Mouse (Mus musculus): ENCODE measurements at regions not wholly inside any gene's neighbourhood (a gene's known extent, or its start where the extent isn't known, plus 50 kb on each side); places are given as distances from the start of the nearest gene placed in this dataset.

DNA sequence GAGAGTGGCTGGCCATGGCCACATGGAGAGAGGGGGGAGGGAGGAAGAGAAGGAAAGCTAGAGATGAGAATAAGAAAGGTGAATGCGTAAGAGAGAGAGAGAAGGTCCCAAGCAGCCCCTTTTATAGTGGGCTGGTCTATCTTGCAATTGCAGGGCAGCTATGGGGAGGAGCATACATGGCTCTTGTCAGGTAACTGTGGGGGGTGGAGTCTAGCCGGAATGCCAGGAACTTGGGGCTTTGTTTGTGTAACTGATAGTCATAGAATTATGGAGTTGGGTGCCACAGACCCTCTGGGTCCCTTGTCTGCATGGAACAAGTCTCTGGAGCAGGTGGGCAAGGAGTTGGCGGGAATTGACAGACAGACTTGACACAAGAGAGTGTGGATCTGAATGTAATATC, 2151.8 kb downstream of the 4930444P10Rik start:
- DNase-seq = no peak

GRCm38 (mm10) chr1:13938344-13938743, 2154.8 kb downstream of the 4930444P10Rik start:
- DNase-seq = no peak

DNA sequence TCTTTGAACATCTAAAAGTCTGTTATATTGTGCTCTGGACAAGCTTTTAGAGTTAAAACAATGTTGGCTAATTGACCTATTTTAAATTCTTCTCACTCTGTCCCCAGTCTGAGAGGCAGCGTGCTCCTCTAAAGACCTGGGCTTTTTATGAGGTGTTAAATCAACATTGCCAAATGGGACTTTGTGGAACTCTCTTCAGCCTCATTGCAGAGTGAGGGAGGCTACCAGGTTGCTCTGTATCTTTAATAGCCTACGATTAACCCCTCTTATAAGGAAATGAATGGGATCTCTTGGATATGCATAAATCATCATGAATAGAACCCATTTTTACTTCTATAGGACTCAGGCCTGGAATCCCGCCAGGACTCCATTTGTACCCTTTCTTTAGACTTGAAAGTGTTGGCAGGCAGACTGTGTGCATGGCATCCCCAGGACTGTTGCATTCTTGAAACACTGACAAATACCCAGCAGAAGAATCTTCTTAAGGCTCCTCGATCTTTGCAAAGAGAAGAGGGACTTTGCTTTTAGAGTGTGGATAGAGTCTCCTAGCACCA, 2157.1 kb downstream of the 4930444P10Rik start:
- no peak for DNase-seq

GRCm38 (mm10) chr1:13928679-13929078, 2164.4 kb downstream of the 4930444P10Rik start:
- DNase-seq = no peak

DNA sequence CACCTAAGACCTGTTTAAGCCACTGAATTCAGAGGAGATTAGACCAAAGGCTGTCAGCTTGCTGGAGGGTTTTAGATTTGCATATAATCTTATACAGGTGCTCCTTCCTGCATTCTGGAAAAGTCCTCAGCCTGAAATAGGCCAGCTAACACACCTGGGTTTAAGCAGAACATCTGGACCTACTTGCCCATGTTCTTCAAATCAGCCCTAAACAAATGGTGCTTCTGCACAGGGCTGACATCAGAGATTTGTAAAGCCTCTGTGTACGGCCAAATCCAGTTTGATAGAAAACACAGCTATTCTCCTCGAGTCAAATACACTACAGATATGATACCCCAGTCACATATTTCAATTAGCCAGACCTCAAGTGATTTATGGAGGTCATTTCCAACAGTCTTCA, 2165.2 kb downstream of the 4930444P10Rik start:
- DNase-seq = no peak

DNA sequence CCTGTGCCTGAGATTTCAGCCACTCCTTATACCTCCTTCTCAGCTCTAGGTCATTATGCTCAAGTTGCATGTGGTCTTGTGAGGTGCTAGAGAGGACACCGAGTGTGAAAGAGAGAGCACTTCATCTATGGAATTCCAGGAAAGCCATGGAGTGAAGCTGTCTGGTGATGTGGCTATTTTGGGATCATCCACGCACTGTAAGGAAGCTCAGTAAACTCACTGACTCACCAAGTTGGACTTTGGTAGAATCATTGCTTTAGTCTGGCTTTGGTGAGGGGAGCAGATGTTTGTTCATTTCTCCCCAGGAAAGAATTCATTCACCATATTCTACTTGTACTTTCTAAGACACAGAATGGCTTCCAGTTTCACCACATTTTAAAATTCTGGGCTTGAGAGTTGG, 2167.1 kb downstream of the 4930444P10Rik start:
- no peak for DNase-seq

DNA sequence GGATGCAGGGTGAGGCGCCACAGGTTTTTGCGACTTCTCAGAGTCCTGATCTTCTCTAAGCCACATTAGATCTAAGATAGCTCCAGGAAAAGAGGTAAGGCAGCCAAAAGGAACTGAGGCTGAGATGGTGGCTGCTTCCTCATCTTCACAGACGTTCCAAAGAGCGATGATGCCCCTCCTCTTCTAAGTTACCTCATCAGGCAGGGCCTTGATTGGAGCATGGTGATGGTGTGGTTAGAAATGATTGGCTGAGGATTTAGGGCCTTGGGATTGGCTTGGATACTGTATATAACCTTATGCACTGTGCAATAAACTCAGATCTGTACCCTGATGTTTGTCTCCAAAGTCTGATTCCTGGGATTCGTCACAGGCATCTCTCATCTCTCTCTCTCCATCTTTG, 2177.9 kb downstream of the 4930444P10Rik start:
- no peak for DNase-seq

GRCm38 (mm10) chr1:13879126-13879525, 2214.0 kb downstream of the 4930444P10Rik start:
- DNase-seq = no peak

DNA sequence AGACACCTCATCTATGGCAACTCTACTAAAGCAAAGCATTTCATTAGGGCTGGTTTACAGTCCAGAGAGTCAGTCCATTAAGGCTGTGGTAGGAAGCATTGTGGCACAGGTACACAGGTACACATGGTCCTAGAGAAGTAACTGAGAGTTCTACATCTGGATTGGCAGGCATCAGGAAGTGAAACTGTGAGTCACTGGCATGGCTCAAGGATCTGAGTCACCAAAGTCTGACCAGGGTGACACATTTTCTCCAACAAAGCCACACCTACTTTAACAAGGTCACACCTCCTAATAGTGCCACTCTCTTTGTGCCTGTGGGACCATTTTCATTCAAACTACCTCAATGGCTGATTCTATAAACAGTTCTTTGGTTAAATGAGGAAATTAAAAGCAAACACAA, 2219.2 kb downstream of the 4930444P10Rik start:
- no peak for DNase-seq

GRCm38 (mm10) chr1:13872536-13872935, 2220.6 kb downstream of the 4930444P10Rik start:
- DNase-seq = no peak

- DNase-seq = no peak
These were observed 2222.4 kb downstream of the 4930444P10Rik start for GRCm38 (mm10) chr1:13870631-13871286.

- DNase-seq = no peak
These were observed 2227.4 kb downstream of the 4930444P10Rik start for GRCm38 (mm10) chr1:13865713-13866112.

DNA sequence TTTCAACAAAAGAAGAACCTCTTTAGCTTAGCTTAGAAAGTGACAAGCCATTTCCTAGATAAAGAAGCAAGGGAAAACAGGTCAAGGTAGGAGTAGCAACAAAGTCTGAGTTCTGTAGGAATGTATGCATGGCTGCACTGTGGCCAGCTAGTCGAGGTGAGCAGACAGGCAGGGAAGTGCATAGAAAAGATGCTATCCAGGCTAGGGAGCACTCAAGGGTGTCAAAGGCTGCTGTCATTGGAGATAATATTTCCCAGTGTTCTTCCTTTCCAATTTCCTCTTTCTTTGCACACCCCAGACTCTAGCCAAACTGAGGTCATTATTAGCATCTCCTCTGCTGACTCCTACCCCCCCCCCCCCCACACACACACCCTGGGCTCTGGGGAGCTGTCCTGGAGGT, 2229.4 kb downstream of the 4930444P10Rik start:
- DNase-seq = no peak

- DNase-seq = no peak
These were observed 2232.0 kb downstream of the 4930444P10Rik start for GRCm38 (mm10) chr1:13861070-13861511.

GRCm38 (mm10) chr1:13860469-13860868, 2232.7 kb downstream of the 4930444P10Rik start:
- DNase-seq = no peak

DNA sequence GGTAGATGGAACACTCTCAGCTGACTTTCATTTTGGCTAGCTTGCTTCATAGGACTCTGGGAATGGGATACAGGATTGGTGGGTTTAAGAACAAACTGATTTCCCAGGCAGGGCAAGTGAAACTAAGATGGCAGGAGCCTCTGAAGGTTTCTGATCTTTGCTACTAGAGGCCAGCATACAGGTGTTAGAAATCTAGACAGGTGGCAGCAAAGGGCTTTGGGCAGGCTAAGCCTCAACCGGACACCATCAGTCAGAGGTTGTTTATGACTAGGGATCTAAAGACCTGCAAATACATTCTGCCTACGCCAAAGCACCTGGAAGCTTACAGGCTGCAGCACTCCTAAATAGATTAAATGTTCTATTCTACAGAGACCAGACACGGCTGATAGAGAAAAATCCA, 2233.4 kb downstream of the 4930444P10Rik start:
- no peak for DNase-seq

DNA sequence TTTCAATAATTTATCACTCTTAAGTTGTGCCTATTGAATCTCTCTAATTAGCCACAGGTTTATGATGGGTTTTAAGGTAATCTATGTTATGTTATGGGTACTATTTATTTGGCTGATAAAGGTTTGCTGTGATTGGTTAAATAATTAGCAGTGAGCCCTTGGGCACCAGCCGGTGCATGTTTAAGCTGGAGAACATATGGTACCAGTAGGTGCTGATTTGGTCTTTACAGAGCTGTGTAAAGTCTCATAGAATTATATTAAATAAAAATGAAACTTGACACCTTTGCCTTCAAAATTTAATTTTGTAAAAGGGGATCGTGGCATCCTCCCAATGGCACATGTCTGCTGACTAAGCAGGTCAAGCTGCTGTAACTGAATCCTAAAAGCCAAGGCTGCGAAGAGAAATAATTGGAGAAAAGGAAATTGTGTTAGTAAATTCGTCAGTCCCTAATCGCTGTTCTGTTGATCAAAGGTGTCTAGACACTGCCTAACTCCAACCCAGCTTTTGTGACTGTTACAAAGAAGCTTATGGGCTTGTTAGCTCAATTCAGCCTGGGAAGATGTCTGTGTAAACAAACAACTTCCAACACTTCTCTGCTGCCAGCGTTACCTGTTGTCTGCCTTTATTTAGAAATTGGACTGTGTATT, 2234.6 kb downstream of the 4930444P10Rik start:
- DNase-seq = no peak

- DNase-seq = no peak
These were observed 2236.1 kb downstream of the 4930444P10Rik start for GRCm38 (mm10) chr1:13856998-13857397.

- DNase-seq = no peak
These were observed 2242.0 kb downstream of the 4930444P10Rik start for GRCm38 (mm10) chr1:13851144-13851543.

DNA sequence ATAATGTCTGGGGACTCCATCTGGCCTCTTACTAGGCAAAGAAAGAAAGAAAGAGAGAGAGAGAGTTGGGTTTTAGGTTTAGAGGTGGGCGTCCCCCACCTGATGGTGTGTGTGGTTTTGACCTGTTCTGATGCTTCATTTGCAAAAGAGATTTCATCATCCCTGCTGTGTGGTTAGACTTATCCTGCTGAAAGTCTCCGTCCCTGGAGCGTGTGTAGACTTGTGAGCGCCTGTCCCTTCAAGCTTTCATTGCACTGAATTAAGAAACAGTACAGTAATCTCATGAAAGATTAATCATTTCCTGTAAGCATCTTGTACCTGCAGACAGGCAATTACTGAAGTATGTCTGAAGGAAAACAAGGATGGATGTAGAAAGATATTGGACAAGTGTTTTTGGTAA, 2244.1 kb downstream of the 4930444P10Rik start:
- no peak for DNase-seq

DNA sequence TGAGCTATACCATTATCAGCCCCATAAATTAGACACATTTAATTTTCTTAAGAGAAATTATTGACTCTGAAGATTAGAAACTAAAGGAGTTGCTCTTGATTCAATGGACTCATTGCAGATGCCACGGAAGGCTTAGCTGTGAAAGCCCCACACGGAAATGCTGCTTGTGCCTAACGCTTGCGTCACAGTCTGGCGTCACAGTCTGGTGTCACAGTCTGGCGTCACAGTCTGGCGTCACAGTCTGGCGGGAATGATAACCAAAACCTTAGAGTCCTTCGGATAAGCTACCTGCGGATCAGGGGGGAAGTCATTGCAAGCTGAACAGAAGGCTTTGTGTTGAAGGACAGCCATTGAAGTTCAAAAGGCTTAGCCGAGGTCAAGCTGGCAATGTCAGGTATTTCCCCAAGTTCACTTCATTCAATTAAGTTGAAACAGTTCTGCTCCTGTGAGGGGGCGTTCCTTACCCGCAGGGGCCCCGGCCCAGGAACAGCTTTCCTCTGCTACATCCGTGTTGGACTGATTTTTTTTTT, 2246.7 kb downstream of the 4930444P10Rik start:
- no peak for DNase-seq

GRCm38 (mm10) chr1:13840309-13840622, 2252.9 kb downstream of the 4930444P10Rik start:
- no peak for DNase-seq

DNA sequence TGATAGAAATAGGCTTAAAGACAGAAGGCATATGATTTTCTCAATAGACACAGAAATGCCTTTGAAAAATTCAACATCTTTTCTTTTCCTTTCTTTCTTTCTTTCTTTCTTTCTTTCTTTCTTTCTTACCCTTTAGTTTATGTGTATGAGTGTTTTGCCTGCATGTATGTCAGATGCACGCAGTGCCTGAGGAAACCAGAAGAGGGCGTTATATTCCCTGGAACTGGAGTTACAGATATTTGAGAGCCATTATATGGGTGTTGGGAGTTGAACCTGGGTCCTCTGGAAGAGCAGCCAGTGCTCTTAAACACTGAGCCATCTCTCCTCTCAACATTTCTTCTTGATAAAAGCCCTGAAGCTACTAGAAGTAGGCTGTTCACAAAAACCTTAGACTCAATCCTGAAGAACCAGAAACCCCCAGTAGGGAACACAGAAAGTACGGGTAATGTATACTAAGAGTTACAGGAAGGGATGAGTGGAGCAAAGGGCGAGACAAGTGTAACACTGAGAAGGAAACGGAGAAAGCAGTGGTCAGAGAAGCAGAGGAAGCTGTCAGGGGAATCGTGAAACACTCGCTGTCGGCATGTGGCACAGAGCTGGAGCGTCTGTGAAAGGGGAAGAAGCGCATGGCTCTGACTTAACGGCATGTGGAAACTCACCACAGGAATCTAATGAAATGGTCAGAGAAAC, 2253.4 kb downstream of the 4930444P10Rik start:
- no peak for DNase-seq
